Mouse (Mus musculus) kidney, postnatal 4 days (tissue): Measurements from ENCODE around the gene Vps37c.

Source experiments
- DNase-seq, 2 experiments: peaks; one replicate each; pipeline ENCODE4 v3.0.0; 2021; ENCODE audit warnings: mixed read lengths in 2 of 2

Vps37c gene

DNA sequence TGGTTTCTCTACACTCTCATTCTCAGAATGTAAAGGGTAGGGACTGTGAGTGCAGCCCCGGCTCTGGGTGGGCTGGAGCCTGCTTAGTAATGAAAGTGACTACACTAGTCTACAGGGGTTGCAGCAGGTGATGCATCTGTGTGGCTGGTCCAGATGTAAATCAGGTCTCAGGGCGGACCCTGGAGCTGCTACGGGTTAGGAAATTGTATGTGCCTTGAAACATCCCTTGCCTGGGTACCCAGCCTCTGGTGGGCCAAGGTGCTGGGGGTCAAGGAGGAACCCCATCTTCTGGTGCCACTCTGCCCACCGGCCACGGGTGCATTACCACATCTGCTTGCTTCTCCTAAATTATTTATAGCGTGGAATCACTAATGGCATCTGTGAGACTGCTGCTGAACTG lies 25.6 kb downstream of the Vps37c start:
- DNase-seq: no peak

DNA sequence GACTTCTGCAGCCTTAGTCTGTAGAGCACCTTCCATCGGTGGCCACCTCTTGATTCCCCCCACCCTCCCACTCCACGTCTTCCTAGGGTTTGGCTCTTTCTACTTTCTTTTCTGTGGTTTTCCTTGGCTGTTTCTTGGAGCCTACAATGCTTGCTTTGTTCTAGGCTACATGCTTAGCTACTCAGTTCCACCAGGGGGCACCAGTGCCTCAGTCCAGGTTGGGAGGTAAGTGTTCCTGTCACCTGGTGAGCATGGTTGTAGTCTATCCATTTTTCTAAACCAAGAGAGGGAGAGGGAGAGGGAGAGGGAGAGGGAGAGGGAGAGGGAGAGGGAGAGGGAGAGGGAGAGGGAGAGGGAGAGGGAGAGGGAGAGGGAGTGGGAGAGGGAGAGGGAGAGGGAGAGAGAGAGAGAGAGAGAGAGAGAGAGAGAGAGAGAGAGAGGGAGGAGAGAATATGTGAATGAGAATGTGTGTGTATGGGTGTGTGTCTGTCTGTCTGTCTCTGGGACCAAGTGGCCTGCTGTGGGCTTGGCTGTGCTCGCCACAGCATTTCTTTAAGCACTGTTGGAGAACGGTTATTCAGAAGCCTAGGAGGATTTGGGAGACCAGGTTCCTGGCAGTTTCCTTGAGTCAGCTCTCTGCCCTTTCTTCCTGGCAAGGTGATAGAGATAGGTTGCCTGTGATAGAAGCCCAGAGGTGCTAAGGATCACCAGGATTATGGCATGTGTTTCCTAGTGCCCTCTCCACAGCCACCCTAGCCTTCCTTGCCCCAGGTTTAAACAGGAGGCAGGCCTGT lies 26.3 kb downstream of the Vps37c start:
- DNase-seq: peak; percentile 86 to 88

DNA sequence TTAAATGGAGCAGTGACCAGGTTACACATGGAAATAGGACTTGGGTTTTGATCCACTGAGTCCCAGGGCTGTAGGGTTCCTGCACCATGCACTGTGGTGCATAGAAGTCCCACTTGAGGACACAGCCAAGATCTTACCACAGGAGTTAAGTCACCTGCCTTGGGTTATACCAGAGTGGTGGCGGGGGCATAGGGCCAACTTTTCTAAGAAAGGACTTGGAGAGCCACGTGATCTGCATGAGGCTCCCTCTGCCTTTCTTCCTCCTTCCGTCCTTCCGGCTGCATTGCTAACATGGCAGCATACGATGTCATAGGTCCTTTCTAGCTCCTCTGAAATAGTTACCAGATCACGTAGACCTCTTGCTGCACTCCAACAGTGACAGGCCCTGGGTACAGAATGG lies 26.9 kb downstream of the Vps37c start:
- no peak for DNase-seq

DNA sequence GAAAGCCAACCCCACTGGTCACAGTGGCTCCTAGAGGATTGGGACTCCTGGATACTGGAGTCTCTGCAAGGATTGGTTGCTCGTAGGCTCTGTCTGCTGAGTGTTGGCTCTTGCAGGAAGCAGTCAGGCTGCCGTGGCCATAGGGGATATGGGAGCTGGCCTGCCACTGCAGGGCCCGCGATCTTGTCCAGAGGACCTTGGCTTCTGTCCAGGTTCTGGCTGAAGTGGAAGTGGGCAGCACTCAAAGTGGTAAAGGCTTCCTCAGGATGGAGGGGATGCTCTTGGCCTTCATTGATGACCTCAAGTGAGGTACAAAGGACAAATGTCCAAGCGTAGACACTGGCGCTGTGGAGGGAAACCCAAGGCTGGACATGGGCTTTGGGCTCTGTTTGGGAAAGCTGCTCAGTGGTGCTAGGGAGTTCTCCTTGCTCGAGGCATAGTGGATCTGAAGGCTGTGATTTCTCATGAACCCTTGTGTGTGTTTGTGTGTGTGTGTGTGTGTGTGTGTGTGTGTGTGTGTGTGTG lies 29.8 kb downstream of the Vps37c start:
- peak in 1 of 2 experiments; percentile 59 for DNase-seq

DNA sequence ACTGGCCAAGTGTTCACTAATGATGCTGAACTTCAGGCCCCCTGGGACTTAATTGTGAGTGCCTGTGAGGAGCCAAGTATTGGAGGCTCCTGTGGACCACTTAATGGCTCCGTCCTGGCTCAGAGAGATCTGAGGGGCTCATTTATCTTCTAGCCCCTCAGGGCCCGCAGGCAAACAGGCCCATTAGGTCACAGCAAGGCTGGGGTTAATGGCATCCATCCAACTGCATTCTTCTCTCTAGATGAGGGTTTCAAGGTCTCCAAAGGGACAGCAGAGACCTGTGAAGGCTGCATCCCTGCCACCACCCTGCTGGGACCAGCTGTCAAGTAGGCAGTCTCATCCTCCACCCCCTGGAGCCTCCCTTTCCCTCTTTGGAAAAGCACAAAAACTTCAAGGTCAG lies 31.2 kb downstream of the Vps37c start:
- peak in 1 of 2 experiments; percentile 39 for DNase-seq

DNA sequence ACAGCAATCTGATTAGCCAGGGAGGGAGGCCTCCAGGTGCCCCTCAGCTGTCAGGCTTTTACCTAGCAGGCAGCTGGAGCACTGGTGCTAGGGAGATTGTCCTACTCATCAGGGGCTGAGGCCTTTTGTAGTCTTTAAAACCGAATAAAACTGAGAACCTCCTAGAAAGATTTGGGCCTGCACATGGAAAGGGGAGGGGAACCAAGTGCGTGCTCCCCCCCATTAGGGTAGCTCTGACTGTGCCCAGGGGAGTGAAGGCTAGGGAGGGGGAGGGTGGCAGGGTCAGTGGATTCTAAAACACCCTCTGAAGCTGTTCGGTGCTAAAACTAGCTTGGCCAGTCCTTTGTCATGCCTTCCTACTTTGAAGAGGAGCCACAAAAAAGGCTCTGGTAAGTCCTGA lies 32.0 kb downstream of the Vps37c start:
- no peak for DNase-seq

DNA sequence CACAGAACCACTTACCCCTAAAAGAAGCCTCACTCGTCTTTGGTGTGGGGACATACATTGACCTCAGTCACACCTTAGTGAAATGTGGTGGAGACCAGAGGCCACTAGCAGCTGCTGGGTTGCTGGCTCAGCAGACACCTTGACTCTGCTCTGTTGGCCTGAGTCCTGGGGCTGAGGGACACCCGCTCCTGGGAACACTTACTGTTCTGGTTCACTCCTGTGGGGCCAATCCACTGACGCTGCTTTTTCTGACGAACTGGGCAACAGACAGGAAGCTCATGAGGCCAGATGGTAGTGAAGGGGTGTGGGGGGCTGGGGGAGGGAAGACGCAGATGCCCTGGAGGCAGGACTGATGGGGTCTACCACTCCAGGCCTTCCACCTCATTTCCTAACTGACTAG lies 32.5 kb downstream of the Vps37c start:
- DNase-seq: no peak

DNA sequence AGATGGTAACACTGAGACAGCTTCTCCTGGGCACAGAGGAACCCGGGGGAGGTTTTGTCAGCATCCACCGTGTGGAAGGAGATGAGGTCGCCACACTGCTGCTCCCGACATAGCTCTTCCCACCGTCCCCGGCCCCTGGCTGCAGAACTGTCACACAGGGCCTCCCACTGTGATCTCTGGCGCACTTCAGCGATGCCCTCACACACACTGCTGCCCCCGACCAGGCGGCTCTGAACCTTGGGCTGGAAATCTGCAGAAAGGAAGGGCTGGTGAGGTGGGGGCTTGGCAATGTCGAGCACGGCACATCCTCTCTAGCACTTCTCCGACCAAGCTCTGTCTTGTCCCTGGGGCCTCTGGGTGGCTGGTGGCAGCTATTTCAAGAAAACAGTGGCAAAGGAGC lies 34.5 kb downstream of the Vps37c start:
- peak in 1 of 2 experiments; percentile 40 for DNase-seq

DNA sequence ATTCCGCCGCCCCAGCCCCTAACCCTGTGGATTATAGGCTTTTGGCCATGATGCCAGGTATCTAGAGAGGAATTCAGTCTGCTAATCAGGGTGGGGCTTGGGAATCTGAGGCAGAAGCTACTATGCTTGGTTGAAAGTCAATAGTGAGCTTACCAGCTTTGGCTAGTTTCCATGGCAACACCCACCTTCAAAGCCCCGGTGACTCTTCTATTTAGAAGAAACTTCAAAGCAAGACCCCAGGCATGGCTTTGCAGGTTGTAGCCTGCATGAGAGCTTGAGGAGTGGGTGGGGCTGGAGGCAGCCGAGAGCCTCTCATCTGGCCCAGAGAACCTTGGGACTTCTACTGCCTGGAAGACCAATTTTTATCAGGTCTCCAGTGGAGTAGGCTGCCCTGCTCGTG lies 35.1 kb downstream of the Vps37c start:
- no peak for DNase-seq

DNA sequence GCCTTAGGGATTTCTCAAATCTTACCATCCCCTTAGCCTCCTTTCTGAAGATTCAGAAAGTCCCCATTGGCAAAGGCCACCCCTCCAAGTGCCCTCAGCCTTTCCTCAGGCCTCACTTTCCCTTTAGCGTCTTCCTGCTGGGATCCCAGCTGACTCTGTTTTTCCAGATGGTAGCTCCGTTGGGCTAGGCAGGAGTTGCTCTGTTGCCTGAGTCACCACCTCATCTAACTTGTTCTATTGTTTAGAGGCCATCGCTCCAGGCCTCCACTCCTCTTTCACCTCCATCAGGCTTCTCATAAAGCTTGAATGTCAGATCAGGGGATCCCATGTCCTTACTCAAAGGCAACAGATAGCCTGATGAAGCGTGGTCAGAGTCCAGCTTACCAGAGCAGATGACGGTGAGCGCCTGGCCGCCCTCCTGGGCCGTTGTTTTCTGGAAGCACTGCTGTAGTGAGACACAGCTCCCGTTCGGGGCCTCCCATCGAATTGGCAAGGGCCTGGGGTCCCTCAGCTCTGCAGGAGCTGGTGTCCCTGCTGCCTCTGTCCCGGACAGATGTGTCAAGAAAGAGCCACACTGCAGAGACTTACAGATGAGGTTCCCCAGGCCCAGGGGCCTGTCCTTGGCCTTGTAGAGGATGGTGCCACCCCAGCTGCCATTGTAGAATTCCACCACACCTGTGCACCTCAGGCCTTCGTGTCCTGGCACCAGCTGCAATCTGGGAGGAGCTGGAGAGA lies 36.3 kb downstream of the Vps37c start:
- no peak for DNase-seq

DNA sequence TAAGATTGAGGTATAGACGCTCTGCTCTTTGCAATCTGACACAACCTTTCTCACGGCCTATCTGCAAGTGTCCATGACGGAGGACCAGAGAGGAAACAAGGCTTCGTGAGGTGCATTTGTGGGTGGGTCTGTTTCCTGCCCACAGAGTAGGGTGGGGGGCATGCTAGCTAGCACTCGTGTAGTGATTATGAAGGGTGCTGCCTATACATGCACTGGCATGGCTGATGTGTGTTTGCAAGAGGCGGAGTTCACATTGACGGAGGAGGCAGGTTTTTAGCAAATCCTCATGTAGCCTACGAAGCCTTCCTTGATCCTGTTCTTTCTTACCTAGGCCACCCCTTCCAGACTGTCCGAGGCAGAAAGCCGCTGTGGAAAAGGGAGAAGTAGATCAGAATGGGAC lies 41.4 kb downstream of the Vps37c start:
- no peak for DNase-seq

DNA sequence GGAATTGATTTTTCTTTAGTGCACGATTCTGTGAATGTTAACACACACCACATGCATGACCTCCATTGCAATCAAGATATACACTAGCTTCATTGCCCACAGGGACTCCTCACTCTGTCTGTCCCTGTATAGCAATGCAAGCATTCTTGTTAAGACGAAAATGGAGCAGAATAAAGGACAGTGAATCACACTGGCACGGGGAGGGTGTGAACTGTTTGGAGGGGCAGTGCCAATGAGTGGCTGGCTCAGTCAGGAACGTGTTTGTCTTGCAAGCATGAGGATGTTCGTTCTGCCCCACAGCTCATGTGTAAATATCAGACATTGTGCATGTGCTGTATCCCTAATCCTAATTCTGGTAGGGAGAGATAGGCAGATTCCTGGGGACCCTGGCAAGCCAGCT lies 41.9 kb downstream of the Vps37c start:
- no peak for DNase-seq

DNA sequence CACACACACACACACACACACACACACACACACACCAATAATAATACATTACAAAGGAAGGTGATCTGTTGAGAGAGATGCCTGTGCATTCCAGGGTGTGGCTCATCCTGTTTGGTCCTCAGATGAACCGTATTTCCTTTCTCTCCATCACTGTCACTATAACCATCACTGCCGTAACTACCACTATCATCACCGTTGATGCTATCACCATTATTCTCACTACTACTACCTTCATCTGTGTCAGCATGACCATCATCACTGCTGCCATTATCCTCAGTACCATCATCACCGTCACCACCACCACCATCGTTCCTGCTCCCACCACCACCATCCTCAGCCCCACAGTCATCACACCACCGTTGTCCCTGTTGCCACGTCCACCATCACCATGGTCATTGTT lies 43.4 kb downstream of the Vps37c start:
- no peak for DNase-seq

DNA sequence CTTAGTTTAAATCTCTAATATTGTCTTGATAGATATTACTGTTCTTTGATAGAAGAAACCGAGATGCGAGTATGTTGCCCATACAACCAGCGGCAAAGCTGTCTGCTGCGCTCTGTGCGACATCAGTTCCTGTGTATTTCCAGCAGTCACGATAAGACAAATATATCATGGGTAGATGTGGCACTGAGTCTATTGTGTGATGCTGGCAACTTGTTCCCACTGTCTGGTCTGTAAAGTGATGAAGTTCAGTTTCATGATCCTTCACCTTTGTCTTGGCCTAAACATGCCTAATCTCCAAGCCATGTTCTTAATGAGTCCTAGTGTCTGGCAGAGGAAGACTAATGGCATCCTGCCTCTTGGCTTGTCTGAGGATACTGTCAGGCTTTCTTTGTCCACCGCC lies 44.2 kb downstream of the Vps37c start:
- no peak for DNase-seq

DNA sequence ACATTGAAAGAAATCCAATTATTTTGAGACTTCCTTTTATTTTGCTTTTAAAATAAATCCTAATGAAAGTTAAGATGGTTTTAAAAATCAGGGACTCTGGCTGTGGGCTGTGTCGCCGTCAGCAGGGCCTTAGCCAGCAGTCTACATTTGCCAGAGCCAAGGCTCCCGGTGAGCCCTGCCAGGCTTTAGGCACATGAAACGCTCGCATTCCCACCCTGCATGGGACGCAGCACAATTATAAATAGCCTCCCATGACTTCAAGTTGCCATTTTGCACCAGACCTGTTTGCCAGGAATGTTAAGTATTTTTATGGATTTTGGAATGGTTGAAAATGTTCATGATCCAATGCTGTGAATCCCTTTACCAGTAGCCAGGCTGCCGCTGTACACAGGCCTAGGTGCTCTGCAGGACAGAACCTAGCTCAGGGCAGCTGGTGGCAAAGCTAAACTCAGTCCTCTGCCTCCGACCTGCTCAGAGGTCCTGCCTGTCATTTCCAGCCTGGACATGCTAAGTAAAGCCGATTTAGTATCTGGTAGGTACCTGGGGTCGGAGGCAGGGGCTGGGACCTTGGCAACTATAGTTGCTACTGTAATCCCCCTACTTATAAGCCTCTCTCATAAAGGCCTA lies 45.1 kb downstream of the Vps37c start:
- DNase-seq: no peak

DNA sequence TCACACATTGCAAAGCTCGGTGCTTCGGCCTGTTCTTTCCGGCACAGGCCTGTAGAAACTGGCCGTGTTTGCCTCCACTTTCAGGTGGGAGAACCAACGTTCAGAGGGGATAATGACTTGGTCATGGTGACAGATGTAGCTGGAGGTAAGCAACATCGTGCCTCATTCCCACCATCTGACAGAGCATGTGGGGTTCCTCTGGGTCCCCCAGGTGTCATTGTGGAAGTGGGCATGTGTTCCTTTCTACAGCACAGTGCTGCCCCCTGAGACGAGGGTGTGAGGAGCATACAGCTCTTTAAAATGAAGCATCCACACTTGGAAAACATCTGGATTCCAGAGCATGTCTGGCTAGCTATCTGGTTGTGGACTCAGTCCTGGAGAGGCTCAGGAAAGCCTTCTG lies 46.0 kb downstream of the Vps37c start:
- no peak for DNase-seq

DNA sequence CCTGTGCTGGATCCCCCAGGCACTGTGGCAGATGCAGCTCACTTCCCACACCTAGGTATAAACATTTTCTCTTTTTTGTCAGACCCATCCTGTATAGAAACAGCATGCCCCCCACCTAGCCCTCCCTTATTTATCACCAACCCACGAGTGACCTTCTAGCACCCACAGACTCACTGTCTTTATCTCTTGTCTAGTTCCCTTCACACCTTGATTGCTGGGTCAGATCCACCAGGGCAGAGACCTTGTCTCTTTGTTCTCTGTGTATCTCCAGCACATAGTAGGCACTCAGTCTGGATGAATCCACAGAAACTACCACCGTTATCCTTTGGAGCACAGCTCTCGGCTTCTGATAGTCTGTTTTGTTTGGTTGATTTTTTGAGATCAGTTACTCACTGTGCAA lies 46.5 kb downstream of the Vps37c start:
- no peak for DNase-seq

DNA sequence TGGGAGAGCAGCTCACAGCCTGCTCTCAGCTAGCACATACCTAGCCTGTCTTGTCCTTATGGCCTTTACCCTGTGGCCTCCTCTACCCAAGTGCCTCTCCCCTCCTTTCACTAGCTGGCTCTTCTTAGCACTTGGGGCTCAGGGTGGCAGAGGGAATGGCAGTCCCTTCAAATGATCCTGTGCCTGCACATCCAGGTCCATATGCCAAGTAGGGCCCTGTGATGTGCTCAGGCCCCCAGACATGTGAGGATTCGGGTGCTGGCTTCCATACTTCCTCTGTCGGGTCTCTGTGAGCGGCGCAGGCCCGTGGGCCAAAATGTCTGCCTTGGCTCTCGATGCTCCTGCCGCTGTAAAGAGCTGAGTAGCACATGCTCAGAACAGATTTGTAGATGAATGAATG lies 47.3 kb downstream of the Vps37c start:
- DNase-seq: no peak

DNA sequence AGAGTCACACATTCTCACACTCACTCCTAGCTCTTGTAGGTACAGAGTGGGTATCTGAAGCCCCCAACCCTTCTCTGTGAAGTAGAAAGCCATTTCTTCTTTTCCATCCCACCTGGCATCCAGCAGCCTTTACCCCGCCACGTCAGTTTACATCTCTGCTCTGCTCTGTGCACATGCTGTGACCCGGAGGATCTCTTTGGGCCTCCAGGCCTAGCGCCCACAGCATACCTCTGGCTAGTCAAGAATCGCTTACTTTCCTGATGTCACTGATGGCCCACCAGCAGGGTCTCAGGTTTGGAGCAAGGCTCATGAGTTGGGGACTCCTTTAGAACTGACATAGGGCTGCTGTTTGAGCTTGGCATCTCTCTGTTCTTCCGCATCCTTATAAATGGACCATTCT lies 49.5 kb downstream of the Vps37c start:
- DNase-seq: no peak

DNA sequence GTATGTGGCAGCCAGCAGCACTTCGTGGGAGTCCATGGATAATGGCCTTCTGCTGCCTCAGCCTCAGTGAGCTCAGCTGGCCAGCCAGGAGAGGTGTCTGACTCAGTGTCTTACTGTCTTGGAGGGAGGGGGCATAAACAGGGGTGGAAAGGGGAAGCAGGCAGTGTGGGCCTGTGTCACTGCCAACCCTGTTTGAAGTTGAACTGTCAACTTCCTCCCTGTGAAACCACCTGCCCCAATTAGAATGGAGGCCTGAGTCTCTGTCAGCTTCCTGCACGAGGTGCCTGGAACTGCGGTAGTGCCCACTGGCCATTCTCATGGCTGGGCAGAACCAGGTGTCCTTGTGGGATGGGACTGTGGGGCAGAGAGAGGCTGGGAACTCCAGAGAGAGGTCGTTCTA lies 50.3 kb downstream of the Vps37c start, which contains the start of gene Cd5:
TSS of gene Cd5 (minus strand) at position 192 of the 400 bp plus-strand sequence.
- no peak for DNase-seq

DNA sequence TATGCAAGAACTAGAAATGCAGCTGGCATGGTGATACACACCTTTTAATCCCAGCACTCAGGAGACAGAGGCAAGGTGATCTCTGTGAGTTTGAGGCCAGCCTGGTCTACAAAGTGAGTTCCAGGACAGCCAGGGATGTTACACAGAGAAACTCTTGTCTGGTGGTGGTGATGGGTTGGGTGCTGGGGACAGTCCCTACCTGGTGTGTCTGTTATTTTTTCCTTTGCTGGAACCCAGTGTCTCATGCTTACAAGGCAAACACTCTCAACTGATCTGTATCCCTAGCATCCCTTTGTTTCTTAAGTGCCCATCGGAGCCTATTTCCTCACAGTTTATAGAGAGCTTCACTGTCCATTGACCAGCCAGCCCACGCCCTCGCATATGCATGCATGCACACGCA lies 51.4 kb downstream of the Vps37c start:
- DNase-seq: no peak

DNA sequence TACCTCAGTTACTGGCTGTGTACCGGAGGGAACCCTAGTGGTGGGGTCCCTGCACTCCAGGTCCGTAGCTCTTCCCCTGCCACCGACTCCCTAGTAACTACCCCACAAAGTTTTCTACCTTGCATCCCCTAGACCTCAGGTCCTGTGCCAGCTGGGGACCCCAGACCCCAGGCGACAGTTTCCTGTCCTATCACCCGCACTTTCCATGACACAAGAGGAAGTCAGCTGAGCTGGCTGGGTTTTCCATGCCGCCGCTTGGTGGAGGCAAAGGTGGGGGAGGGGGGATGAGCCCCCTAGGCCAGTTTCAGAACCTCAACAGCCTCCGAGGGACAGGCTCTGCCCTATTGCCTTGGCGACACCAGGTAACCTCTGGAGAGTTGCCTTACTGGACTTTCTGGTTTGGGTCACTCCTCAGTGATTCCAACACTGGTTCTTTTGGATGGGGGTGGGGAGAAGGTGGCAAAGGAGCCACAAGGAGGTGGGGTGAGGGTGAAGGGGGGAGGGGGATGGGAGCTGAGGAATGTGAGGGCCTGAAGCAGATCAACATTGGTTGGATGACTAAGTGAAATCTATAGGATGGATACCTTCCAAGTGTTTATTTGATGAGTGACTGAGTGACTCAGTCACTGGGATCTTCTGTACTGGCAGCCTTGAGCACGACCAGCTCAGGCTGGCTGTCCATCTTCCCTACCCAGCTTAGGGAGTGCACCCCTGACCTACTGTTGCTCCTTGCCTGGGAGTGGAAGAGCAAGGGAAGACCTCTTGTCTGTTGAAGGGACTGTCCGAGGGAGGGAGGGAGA lies 52.3 kb downstream of the Vps37c start:
- DNase-seq: peak; percentile 46 to 69

DNA sequence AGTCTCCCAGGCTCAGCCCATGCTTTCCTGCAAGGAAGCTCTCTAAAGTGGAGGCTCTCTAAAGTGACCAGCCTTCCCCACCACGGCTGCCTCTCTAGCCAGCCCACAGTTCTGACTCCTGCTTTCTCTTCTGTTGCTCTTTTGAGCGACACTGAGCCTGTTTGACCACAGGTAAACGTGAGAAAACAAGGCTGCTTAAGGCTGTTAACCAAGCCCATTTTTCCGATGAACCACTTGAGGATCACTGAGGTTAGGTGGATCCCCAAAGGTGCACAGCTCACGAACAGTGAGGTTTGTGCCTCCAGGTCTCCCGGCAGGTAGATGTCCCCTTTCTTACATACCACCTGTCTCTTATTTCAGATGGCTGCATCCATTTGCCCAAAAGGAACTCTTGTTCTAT lies 53.6 kb downstream of the Vps37c start:
- no peak for DNase-seq
